Mouse (Mus musculus): ENCODE data around the gene Selenop. TPM values are rescaled to one million over a fixed set of nuclear protein-coding genes. Genes with fewer than 3 reads are reported as not detected.

Gene Selenop
- total RNA-seq, 4 experiments from 2014 or later = 93.9 to 142 (median 125) TPM

Other genes with a start within 250 kb of the Selenop start
- gene Ccdc152, start 35.0 kb downstream of the Selenop start, total RNA-seq (2022) = under 1 TPM in 2 of 4 experiments, not detected in 2; 0.24 to 0.41 TPM

All from gastrocnemius, adult 8-10 months (tissue).